Mouse (Mus musculus): Measurements from ENCODE around the gene Atrip.

The Atrip gene

GRCm38 (mm10) chr9:109073661-109074573 is at the start of gene Atrip:
Atrip (minus strand) TSS chr9:109074124.
- peak; percentile 86 for DNase-seq (ENCODE audit: low read depth)

GRCm38 (mm10) chr9:109123266-109123665 is 49.3 kb upstream of the Atrip start:
- no peak for DNase-seq (ENCODE audit: low read depth)

GRCm38 (mm10) chr9:109122553-109123085 is 48.7 kb upstream of the Atrip start:
- DNase-seq (ENCODE audit: low read depth) = peak; percentile 64

GRCm38 (mm10) chr9:109120956-109121355 is 47.0 kb upstream of the Atrip start:
- no peak for DNase-seq (ENCODE audit: low read depth)

GRCm38 (mm10) chr9:109119571-109119970 is 45.6 kb upstream of the Atrip start:
- no peak for DNase-seq (ENCODE audit: low read depth)

GRCm38 (mm10) chr9:109118106-109118505 is 44.2 kb upstream of the Atrip start:
- DNase-seq (ENCODE audit: low read depth) = no peak

- DNase-seq (ENCODE audit: low read depth) = no peak
Observed at GRCm38 (mm10) chr9:109116205-109116604, 42.3 kb upstream of the Atrip start.

GRCm38 (mm10) chr9:109114871-109115270 is 40.9 kb upstream of the Atrip start:
- DNase-seq (ENCODE audit: low read depth) = no peak

- DNase-seq (ENCODE audit: low read depth) = no peak
Observed at GRCm38 (mm10) chr9:109114276-109114675, 40.4 kb upstream of the Atrip start.

- DNase-seq (ENCODE audit: low read depth) = no peak
Observed at GRCm38 (mm10) chr9:109113331-109113730, 39.4 kb upstream of the Atrip start.

GRCm38 (mm10) chr9:109111591-109111990 is 37.7 kb upstream of the Atrip start:
- no peak for DNase-seq (ENCODE audit: low read depth)

GRCm38 (mm10) chr9:109111101-109111500 is 37.2 kb upstream of the Atrip start:
- DNase-seq (ENCODE audit: low read depth) = no peak

- DNase-seq (ENCODE audit: low read depth) = no peak
Observed at GRCm38 (mm10) chr9:109110240-109110639, 36.3 kb upstream of the Atrip start.

- no peak for DNase-seq (ENCODE audit: low read depth)
Observed at GRCm38 (mm10) chr9:109107341-109107740, 33.4 kb upstream of the Atrip start.

- DNase-seq (ENCODE audit: low read depth) = no peak
Observed at GRCm38 (mm10) chr9:109105648-109106047, 31.7 kb upstream of the Atrip start.

GRCm38 (mm10) chr9:109105011-109105410 is 31.1 kb upstream of the Atrip start:
- no peak for DNase-seq (ENCODE audit: low read depth)

- DNase-seq (ENCODE audit: low read depth) = no peak
Observed at GRCm38 (mm10) chr9:109104083-109104482, 30.2 kb upstream of the Atrip start.

GRCm38 (mm10) chr9:109103250-109103649 is 29.3 kb upstream of the Atrip start:
- DNase-seq (ENCODE audit: low read depth) = no peak

GRCm38 (mm10) chr9:109102541-109102940 is 28.6 kb upstream of the Atrip start:
- no peak for DNase-seq (ENCODE audit: low read depth)

GRCm38 (mm10) chr9:109101933-109102445 is 28.1 kb upstream of the Atrip start:
- DNase-seq (ENCODE audit: low read depth) = no peak

- DNase-seq (ENCODE audit: low read depth) = no peak
Observed at GRCm38 (mm10) chr9:109100307-109100928, 26.5 kb upstream of the Atrip start.

GRCm38 (mm10) chr9:109098969-109099368 is 25.0 kb upstream of the Atrip start:
- DNase-seq (ENCODE audit: low read depth) = no peak

GRCm38 (mm10) chr9:109098366-109098765 is 24.4 kb upstream of the Atrip start:
- DNase-seq (ENCODE audit: low read depth) = no peak

Data from 416B (cell line).